Mouse (Mus musculus) liver, embryonic 14.5 days (tissue): Measurements from ENCODE around the gene Catip. TPM values are rescaled to one million over a fixed set of nuclear protein-coding genes. Genes with fewer than 3 reads are reported as not detected.
"Not testable (repeated sequence)": the region's sequence is repeated elsewhere in the genome, so short reads cannot be mapped to it uniquely, and the experiment has no call there.

Experiments used
- ATAC-seq: fragments of 200-750 bp; cut with Nextera tagmentation; 2 replicates; pipeline ENCODE4 v1.8.0; 2017; ENCODE audit warnings: moderate number of reproducible peaks, mild to moderate bottlenecking, moderate library complexity; ENCODE audit not compliant: insufficient read depth
- DNase-seq, 3 experiments: peaks; one replicate each; pipeline ENCODE4 v3.0.0-alpha.2; 2012 to 2013; ENCODE audit warnings: low read depth in 3 of 3, low spot score in 3 of 3
- H3K27ac ChIP-seq: fragments of 300-500 bp; sonication (generic); 2 replicates; pipeline ENCODE4 v1.5.1; 2014; ENCODE audit warnings: moderate library complexity, mild to moderate bottlenecking, control low read depth, inconsistent platforms
- H3K27me3 ChIP-seq: fragments of 300-500 bp; sonication (generic); 2 replicates; pipeline ENCODE4 v1.6.1; 2014; ENCODE audit warnings: mild to moderate bottlenecking, low read length, moderate library complexity; ENCODE audit not compliant: control insufficient read depth, insufficient read depth
- H3K36me3 ChIP-seq: fragments of 300-500 bp; sonication (generic); replicated peaks from 2 replicates; pipeline ENCODE4 v1.6.1; 2014; ENCODE audit warnings: low read depth; ENCODE audit not compliant: control insufficient read depth, insufficient read depth
- H3K4me1 ChIP-seq, 2 experiments: fragments of 200-500 bp in 1 of 2; fragments of 300-500 bp in 1 of 2; sonication (generic) in 1 of 2; replicated peaks; 2 replicates each; pipeline ENCODE4 v1.6.1; 2012 to 2014; ENCODE audit warnings: antibody characterized with exemption in 1 of 2, inconsistent platforms in 1 of 2, low read length in 1 of 2; ENCODE audit not compliant: control insufficient read depth in 2 of 2, insufficient read depth in 2 of 2
- H3K4me2 ChIP-seq: fragments of 300-500 bp; sonication (generic); 2 replicates; pipeline ENCODE4 v1.6.1; 2014; ENCODE audit warnings: low read depth, mild to moderate bottlenecking, control low read depth, moderate library complexity
- H3K4me3 ChIP-seq, 2 experiments: fragments of 200-500 bp in 1 of 2; fragments of 300-500 bp in 1 of 2; sonication (generic) in 1 of 2; 2 replicates each; pipeline ENCODE4 v1.5.1; 2012 to 2014; ENCODE audit warnings: low read depth in 2 of 2, low read length in 2 of 2, mild to moderate bottlenecking in 2 of 2, control low read depth in 1 of 2, inconsistent platforms in 1 of 2, moderate library complexity in 1 of 2; ENCODE audit not compliant: insufficient read depth in 1 of 2
- H3K9ac ChIP-seq: fragments of 300-500 bp; sonication (generic); replicated peaks from 2 replicates; pipeline ENCODE4 v1.6.1; 2014; ENCODE audit warnings: mild to moderate bottlenecking, control low read depth, moderate library complexity
- H3K9me3 ChIP-seq: fragments of 300-500 bp; sonication (generic); 2 replicates; pipeline ENCODE4 v1.6.1; 2016; ENCODE audit warnings: low read length, mixed read lengths; ENCODE audit not compliant: control insufficient read depth
- CTCF ChIP-seq: IDR thresholded peaks from 2 replicates; pipeline ENCODE4 v1.5.1; 2016; ENCODE audit warnings: antibody characterized with exemption, low read depth, control low read depth
- EP300 ChIP-seq: IDR thresholded peaks from 2 replicates; pipeline ENCODE4 v1.6.1; 2016; ENCODE audit warnings: antibody characterized with exemption, low read depth
- WGBS: fragments of 180-500 bp; shearing (Covaris S2); extraction: QIAGEN DNeasy Blood & Tissue Kit; methylation state at CpG from one replicate; pipeline ENCODE4 v1.1.7; 2014; ENCODE audit not compliant: insufficient replicate concordance; 5-methylcytosine and 5-hydroxymethylcytosine counted together
- polyA plus RNA-seq, 2 experiments: library from polyadenylated mRNA; depleted of rRNA in 1 of 2; stranded (reverse) in 1 of 2; unstranded in 1 of 2; fragments of >200 nt; fragmentation: Nextera tagmentation in 1 of 2; extraction: Ambion mirVana in 1 of 2; gene quantifications; 2 replicates each; pipeline versions ENCODE4 v1.2.1 to v1.2.3; 2012 to 2014

The Catip gene
- polyA plus RNA-seq, 2 experiments = 0.10 TPM; not detected in 1

GRCm38 (mm10) chr1:74321396-74321795 is 40.5 kb upstream of the Catip start:
- H3K27me3 ChIP-seq = no peaks in the 10 kb centered on the region
- WGBS = 58% methylated on average over 3 of the region's 3 CpGs
- H3K9ac ChIP-seq = no peak overlapping the region
- no peak for TF ChIP-seq CTCF
- TF ChIP-seq EP300 = no peak
- ATAC-seq (no peak), DNase-seq (no peak)
- H3K27ac ChIP-seq = no peak overlapping the region
- H3K4me1 ChIP-seq = no peaks in the 10 kb centered on the region
- H3K9me3 ChIP-seq = no peaks in the 10 kb centered on the region
- H3K4me2 ChIP-seq = no peak overlapping the region
- no peaks in the 10 kb centered on the region for H3K36me3 ChIP-seq
- H3K4me3 ChIP-seq = no peak overlapping the region

- TF ChIP-seq CTCF = peak; percentile 51
- DNase-seq, ATAC-seq, H3K4me3 ChIP-seq, H3K9ac ChIP-seq, H3K27me3 ChIP-seq, H3K4me2 ChIP-seq, H3K27ac ChIP-seq, H3K36me3 ChIP-seq, H3K9me3 ChIP-seq: not testable (repeated sequence)
- H3K4me1 ChIP-seq = peaks cover 14 to 18% of the 10 kb centered on the region in 2 experiments
- 50% methylated on average over 2 of the region's 2 CpGs for WGBS
Measured at GRCm38 (mm10) chr1:74326916-74327315, 35.0 kb upstream of the Catip start.

GRCm38 (mm10) chr1:74329899-74330431 is 31.9 kb upstream of the Catip start:
- DNase-seq (no peak), ATAC-seq (no peak)
- Histone ChIP-seq H3K9ac (no peak overlapping the region), H3K27me3 (no peaks in the 10 kb centered on the region), H3K9me3 (no peaks in the 10 kb centered on the region), H3K4me1 (peaks cover 18 to 24% of the 10 kb centered on the region in 2 experiments), H3K36me3 (no peaks in the 10 kb centered on the region), H3K4me3 (no peak overlapping the region), H3K27ac (no peak overlapping the region), H3K4me2 (no peak overlapping the region)
- WGBS = 69% methylated on average over 7 of the region's 7 CpGs
- TF ChIP-seq EP300 (no peak), CTCF (no peak)

GRCm38 (mm10) chr1:74331046-74331681 is 30.7 kb upstream of the Catip start:
- Histone ChIP-seq H3K9me3 (no peaks in the 10 kb centered on the region), H3K36me3 (no peaks in the 10 kb centered on the region), H3K9ac (no peak overlapping the region; the same call in 1 of the 2 replicates), H3K27me3 (no peaks in the 10 kb centered on the region), H3K4me1 (peaks cover 18 to 24% of the 10 kb centered on the region in 2 experiments), H3K27ac (peak overlapping the region; percentile 25), H3K4me2 (no peak overlapping the region; the same call in 1 of the 2 replicates), H3K4me3 (no peak overlapping the region)
- ATAC-seq (no peak), DNase-seq (no peak)
- no peak for TF ChIP-seq EP300
- TF ChIP-seq CTCF = no peak
- WGBS = 20% methylated on average over 4 of the region's 4 CpGs

GRCm38 (mm10) chr1:74332241-74332763 is 29.6 kb upstream of the Catip start:
- peak; percentile 87 to 88 (median 88) for DNase-seq
- Histone ChIP-seq H3K27me3 (no peaks in the 10 kb centered on the region), H3K36me3 (no peaks in the 10 kb centered on the region), H3K27ac (no peak overlapping the region; the same call in 1 of the 2 replicates), H3K4me1 (peaks cover 18 to 24% of the 10 kb centered on the region in 2 experiments), H3K9me3 (no peaks in the 10 kb centered on the region), H3K4me3 (peak overlapping the region; percentile 25 to 56), H3K4me2 (peak overlapping the region; percentile 79), H3K9ac (peak overlapping the region; percentile 27; the same call in 1 of the 2 replicates)
- WGBS = under 1% methylated on average over 36 of the region's 36 CpGs
- TF ChIP-seq CTCF (peak; percentile 64), EP300 (no peak)
- peak; percentile 94 for ATAC-seq
